Mouse (Mus musculus): ENCODE data around the gene Bax.

Bax gene

GRCm38 (mm10) chr7:45455932-45456696 is 10.6 kb downstream of the Bax start:
- DNase-seq = no peak

- DNase-seq = no peak
Observed at GRCm38 (mm10) chr7:45454971-45455370, 11.7 kb downstream of the Bax start.

- peak; percentile 84 for DNase-seq
Observed at GRCm38 (mm10) chr7:45451344-45451982, 15.2 kb downstream of the Bax start.

GRCm38 (mm10) chr7:45449974-45450373 is 16.7 kb downstream of the Bax start:
- DNase-seq = no peak

GRCm38 (mm10) chr7:45447325-45447990 is 19.2 kb downstream of the Bax start:
- DNase-seq = no peak

- no peak for DNase-seq
Observed at GRCm38 (mm10) chr7:45446589-45446988, 20.1 kb downstream of the Bax start.

GRCm38 (mm10) chr7:45443526-45444420 is 22.9 kb downstream of the Bax start:
- no peak for DNase-seq

GRCm38 (mm10) chr7:45437521-45438276 is 29.0 kb downstream of the Bax start, which contains the start of gene Ruvbl2:
Ruvbl2 (minus strand) TSS chr7:45438096.
- DNase-seq = no peak

GRCm38 (mm10) chr7:45437046-45437445 is 29.7 kb downstream of the Bax start:
- no peak for DNase-seq

- no peak for DNase-seq
Observed at GRCm38 (mm10) chr7:45436444-45436843, 30.3 kb downstream of the Bax start.

GRCm38 (mm10) chr7:45435038-45435437 is 31.7 kb downstream of the Bax start:
- DNase-seq = no peak

GRCm38 (mm10) chr7:45434203-45435015 is 32.3 kb downstream of the Bax start, which contains the start of gene Gys1:
Gys1 (plus strand) TSS chr7:45434844.
- DNase-seq = peak; percentile 100

GRCm38 (mm10) chr7:45433835-45434202 is 32.9 kb downstream of the Bax start:
- no peak for DNase-seq

- no peak for DNase-seq
Observed at GRCm38 (mm10) chr7:45426556-45426955, 40.1 kb downstream of the Bax start.

- no peak for DNase-seq
Observed at GRCm38 (mm10) chr7:45421194-45421593, 45.5 kb downstream of the Bax start.

GRCm38 (mm10) chr7:45420615-45420919 is 46.1 kb downstream of the Bax start, which contains the start of gene Lhb:
Lhb (plus strand) TSS chr7:45420820.
- DNase-seq = no peak

- no peak for DNase-seq
Observed at GRCm38 (mm10) chr7:45419859-45420614, 46.7 kb downstream of the Bax start.

GRCm38 (mm10) chr7:45417962-45418492 is 48.7 kb downstream of the Bax start:
- no peak for DNase-seq

GRCm38 (mm10) chr7:45415636-45416035 is 51.1 kb downstream of the Bax start:
- peak; percentile 45 for DNase-seq

- no peak for DNase-seq
Observed at GRCm38 (mm10) chr7:45414740-45415224, 51.9 kb downstream of the Bax start.

Measured in right cerebral cortex, postnatal 25 days (tissue).